Mouse (Mus musculus) R1 (cell line): ENCODE measurements around the gene Zfp985.
"Not testable (repeated sequence)": the region's sequence is repeated elsewhere in the genome, so short reads cannot be mapped to it uniquely, and the experiment has no call there.

Experiments
- DNase-seq: peaks from one replicate; pipeline ENCODE4 v3.0.0-alpha.2; 2018; ENCODE audit warnings: low read depth, low spot score

The Zfp985 gene

GRCm38 (mm10) chr4:147553071-147553470, at the start of gene Zfp985:
Gene Zfp985 (plus strand): TSS chr4:147553277.
- DNase-seq: peak; percentile 90

GRCm38 (mm10) chr4:147509174-147509573, 43.9 kb upstream of the Zfp985 start:
- no peak for DNase-seq

DNA sequence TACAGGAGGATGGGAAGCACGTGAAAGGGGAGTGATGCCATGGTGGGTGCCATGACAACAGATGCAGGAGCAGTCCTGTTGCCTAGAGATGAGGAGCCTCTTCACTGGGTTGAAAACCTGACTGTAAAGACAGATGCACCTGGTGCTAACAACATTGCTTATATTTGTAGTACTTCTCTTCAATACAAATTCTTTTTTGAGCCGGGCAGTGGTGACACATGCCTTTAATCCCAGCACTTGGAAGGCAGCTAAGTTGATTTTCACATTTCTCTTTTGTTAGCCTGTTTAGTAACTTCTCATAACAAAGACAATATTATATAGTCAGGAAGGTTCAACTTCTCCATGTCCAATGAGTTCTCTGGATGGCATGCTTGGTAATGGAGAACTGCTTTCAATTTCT, 34.1 kb upstream of the Zfp985 start:
- DNase-seq: peak; percentile 73

DNA sequence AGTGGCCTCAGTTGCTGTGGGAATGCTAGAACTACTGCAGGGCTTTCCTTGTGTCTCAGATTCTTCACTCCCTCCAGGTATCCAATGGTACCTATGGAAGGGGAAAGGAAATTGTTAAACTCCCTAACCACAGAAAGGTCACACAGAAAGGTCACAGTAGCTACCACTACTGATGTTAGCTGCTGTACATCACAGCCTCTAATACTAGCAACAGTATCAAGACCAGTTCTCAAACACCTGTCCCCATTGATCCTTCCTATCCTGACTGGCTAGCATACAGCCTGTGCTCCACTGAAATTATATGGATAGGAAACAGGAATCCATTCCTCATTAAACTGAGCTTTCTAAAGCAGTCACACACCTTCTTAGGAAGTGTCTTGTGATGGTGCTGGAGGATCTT, 33.0 kb upstream of the Zfp985 start:
- peak; percentile 57 for DNase-seq

DNA sequence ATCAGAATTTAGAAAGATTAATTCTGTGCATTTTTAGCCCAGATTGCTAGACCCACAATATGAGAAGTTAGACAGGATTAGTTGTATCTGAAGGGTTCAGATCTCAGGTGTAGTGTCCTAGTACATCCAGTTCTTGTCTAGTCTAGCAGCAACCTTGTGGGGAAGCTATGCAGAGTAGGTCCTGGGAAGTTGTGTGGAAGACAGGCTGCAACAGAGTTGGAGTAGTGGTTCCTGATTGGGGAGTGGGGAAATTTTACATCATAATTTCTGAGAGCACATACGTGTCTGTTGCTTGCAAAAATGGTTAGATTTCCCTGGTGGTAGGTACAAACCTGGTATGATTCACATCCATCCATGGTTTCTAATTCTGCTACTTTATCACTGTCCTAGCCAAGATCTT, 28.0 kb upstream of the Zfp985 start:
- DNase-seq: peak; percentile 57

GRCm38 (mm10) chr4:147530366-147530765, 22.7 kb upstream of the Zfp985 start:
- peak; percentile 80 for DNase-seq

DNA sequence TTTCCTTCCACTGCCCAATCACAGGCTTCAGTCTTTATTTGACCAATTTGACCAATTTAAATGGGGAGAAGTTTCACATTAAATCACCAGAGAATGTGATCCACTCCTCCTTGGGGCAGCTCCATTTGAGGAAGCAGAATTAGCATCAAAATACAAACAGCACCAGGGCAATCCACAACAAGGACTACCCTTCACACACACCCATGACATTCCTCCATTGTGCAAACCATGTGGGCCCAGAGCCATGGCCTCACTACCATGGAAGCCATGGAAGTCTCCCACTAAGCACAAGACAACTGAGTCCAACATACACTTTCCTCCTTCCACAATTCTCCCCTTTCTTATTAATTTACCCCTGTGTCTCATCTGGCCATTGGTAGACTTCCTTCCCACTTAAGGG, 17.2 kb upstream of the Zfp985 start:
- peak; percentile 89 for DNase-seq

DNA sequence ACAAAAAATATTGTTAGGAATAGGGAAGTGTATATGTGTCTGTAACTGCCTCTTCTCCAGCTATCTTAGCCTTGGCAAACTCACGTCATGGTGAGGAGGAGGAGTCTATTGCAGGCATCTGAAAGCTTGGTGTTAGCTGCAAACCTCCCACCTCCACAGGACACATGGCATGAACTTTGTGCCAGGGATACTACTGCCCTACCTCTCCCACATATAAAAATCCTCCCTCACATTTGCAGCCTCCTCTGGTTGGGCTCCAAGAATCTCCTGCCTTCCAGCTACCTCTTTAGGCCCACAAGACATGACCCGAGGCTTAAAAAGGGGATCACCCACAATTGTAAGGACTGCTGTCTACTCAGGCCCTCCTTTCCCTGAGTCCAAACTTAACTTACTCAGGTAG, 15.4 kb upstream of the Zfp985 start:
- DNase-seq: no peak

DNA sequence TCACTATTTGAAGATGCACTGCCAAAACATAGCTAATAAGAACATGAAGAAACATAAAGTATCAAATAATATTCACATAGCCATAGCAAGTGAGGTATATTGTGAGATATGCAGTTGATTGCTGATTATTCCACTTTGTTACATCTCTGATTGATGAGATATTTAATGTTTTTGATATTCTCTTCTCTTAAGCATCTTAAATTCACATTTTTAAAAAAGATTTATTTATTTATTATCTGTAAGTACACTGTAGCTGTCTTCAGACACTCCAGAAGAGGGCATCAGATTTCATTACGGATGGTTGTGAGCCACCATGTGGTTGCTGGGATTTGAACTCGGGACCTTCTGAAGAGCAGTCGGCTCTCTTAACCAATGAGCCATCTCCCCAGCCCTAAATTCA, 13.2 kb upstream of the Zfp985 start, which contains the start of gene Gm16503:
Gene Gm16503 (plus strand): TSS at position 301 of the 400 bp plus-strand sequence.
- not testable (repeated sequence) for DNase-seq

GRCm38 (mm10) chr4:147541105-147541504, 12.0 kb upstream of the Zfp985 start:
- peak; percentile 62 for DNase-seq

GRCm38 (mm10) chr4:147554361-147554760, 1.3 kb downstream of the Zfp985 start:
- DNase-seq: peak; percentile 70

- DNase-seq: not testable (repeated sequence)
Observed at GRCm38 (mm10) chr4:147556921-147557320, 3.8 kb downstream of the Zfp985 start.

GRCm38 (mm10) chr4:147558011-147558410, 4.9 kb downstream of the Zfp985 start:
- DNase-seq: peak; percentile 88

DNA sequence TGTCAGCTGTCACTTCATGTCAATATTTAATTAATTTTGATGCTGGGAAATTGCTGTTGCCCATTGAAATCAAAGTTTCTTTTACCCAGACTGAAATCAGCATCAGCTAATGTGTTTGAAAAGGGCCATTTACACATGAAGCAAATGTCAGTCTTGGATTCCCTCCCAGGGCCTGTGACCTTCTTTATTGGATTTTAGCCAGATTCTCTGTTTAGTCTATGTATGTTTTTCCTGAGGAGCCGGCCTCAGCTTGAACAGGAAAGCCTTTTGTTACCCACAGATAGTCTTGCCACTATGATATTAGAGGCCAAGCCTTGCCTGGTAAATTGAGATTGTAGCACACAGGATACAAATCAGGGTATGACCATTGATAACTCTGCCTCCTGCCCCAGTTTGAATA, 6.0 kb downstream of the Zfp985 start:
- DNase-seq: peak; percentile 94

GRCm38 (mm10) chr4:147565426-147566220, 12.5 kb downstream of the Zfp985 start:
- no peak for DNase-seq

DNA sequence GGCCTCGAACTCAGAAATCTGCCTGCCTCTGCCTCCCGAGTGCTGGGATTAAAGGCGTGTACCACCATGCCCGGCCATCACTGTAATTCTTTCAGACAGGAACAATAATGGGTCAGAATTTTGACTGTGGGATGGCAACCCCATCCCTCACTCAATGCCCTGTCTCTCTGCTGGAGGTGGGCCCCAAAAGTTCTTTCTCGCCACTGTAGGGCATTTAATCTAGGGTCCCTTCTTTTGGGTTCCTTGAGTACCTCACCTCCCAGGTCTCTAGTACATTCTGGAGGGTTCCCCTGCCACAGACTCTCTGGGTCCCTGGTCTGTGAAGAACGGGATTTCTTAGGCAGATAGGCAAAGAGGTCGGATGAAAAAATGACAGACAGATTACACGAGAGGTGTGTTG, 18.1 kb downstream of the Zfp985 start:
- DNase-seq: not testable (repeated sequence)

GRCm38 (mm10) chr4:147579371-147579770, 26.3 kb downstream of the Zfp985 start:
- peak; percentile 69 for DNase-seq

DNA sequence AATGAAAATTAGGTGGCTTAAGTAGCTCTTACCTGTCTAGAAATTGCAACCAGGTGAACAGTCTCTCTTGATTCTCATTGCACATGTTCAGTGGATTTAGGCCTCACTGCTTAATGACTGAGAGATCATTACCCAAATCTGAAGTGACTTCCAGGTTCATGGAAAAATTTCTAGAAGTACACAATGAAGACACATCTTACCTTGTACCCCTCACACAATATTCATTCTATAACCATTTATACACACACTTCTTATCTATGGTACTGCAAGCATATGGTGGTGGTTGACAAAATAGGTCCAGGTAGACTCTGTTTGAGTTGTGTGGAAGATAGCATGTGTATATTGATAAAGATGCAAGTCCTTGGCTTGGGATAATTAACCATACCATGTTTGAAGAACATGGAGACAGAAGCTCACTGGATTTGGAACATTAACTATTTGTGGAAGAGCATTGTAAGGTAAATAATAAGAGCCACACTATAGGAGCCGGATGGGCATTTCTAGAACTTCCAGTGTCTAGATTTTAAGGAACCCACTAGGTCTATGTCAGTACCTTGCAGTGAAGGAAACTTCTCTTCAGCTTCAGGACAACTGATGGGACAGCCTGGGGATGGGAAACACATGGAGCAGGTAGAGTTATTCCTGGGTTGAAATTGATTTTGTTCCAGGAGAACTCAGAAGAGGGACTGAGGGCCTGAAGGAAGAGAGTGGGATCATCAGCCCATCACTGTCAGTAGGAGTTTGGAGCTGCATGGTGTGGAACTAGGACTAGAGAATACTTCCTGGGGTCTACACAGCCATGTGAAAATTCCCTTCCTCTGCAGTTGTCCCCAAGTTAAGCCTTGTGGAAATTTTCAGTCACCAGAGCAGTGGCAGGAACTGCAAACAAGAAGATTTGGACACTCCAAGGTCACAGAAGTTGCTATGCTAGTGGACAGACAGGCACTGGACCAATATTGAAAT, 33.7 kb downstream of the Zfp985 start:
- DNase-seq: no peak

GRCm38 (mm10) chr4:147594630-147595029, 41.6 kb downstream of the Zfp985 start:
- not testable (repeated sequence) for DNase-seq

GRCm38 (mm10) chr4:147597685-147598084, 44.6 kb downstream of the Zfp985 start:
- peak; percentile 63 for DNase-seq

- no peak for DNase-seq
Observed at GRCm38 (mm10) chr4:147598831-147599230, 45.8 kb downstream of the Zfp985 start.

DNA sequence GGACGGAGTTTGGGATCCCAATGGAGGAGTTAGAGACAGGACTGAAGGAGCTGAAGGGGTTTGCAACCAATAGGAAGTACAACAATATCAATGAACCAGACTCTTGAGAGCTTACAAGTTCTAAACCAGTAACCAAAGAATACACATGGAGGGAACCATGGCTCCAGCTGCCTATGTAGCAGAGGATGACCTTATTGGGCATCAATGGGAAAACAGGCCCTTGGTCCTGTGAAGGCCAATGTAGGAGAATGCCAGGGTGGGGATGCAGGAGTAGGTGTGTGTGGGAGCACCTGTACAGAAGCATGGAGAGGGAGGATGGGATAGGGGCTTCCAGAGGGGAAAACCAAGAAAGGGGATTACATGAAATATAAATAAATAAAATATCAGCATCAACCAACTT, 48.8 kb downstream of the Zfp985 start:
- DNase-seq: no peak
